Mouse (Mus musculus): ENCODE measurements around the gene Gpr149.

Gene Gpr149

DNA sequence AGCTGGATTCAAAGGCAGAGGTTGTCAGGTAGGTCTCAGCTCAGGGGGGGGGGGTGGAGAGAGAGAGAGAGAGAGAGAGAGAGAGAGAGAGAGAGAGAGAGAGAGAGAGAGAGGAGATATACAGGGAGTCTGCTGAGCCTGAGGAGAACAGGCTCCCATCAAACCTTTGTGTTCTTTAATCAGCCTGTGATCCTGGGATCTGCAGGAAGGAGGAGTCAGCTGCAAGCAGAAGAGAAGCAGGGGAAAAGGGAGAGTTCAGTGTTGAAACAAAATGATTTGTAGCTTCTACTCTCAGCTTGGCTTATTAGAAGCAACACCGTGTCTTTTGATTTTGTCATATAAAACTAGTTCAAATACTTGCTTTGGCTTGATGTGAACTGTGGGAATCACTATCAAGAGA is at the start of gene Gpr149:
Gene Gpr149, minus strand, starts transcription at position 168 of the 400 bp plus-strand sequence.
- in situ Hi-C loops (cut with MboI): no loop called here

DNA sequence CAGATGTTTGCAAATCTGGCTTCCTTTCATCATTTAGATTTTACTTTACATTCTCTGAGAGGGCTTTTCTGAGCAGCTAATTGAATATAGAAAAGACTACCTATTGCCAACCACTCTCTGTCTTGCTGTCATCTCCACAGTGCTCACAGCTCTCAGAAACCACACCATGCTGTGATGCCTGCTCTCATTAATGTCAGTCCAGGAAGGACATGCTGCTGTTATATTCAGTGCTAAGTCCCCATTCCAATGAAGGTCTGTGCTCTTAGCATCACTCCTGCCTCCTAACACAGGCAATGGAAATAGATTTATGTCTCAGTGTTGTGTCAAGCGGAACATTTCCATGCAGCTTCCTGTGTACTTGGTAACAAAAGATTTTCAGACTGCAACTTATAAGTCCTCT is 45.6 kb upstream of the Gpr149 start:
- in situ Hi-C loops (cut with MboI): no loop called here

- in situ Hi-C loops (cut with MboI): no loop called here
Measured at GRCm38 (mm10) chr3:62610861-62611260, 5.9 kb upstream of the Gpr149 start.

DNA sequence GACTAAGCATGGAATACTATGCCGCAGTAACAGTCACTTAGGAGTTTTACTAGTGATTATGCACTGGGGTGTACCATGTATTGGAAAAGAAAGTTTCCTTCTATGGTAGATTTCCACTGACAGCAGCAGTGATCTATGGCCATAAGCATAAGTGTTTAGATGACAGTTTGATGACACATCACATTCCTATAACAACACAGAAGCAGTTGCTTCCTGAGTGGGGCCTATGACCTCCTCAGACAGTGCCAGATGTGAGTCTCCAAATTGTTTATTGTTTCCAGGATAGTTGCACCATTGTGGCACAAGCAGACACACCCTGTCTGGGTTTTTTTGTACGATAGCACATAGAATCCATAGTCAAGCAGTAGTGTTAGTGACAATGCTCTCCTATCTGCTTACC is 991 bp upstream of the Gpr149 start:
- in situ Hi-C loops (cut with MboI): no loop called here

- in situ Hi-C loops (cut with MboI): no loop called here
Measured at GRCm38 (mm10) chr3:62604047-62604391, 921 bp downstream of the Gpr149 start.

DNA sequence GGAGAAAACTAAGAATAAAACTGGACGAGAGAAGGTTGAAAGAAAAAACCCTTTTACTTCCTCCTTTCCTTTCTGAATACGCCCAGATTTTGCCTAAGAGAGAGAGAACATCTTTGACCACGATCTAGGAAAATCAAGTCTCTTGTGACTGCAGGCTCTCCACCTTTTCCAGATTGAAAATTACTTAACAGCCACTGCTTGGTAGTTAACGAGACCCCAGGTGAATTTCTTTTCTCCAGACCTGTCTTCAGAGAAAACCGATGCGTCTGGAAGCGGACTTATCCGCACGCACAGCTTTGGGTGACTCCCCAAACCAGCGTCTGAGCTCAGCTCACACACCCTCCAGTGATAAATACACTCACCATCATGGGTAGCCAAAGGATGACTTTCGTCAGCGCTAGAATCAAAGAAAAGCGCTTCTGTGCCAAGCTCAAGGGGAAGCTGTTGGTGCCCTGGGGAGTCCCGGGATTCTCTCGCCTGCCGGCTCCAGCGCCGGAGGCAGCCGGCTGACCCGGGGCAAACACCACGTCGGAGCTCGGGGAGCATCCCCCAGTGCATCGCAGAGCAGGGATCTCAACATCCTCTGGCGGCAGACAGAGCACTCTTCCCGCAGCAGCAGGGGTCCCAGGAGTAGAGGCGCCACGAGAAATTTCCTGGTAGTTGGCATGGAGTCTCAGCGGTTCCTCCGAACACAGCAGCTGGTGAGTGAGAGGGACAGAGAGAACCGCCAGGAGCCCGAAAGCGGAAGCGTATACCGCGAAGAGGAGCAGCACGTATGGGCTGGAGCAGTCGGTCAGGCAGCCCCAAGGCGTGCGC is 1.5 kb downstream of the Gpr149 start:
- in situ Hi-C loops (cut with MboI): no loop called here

DNA sequence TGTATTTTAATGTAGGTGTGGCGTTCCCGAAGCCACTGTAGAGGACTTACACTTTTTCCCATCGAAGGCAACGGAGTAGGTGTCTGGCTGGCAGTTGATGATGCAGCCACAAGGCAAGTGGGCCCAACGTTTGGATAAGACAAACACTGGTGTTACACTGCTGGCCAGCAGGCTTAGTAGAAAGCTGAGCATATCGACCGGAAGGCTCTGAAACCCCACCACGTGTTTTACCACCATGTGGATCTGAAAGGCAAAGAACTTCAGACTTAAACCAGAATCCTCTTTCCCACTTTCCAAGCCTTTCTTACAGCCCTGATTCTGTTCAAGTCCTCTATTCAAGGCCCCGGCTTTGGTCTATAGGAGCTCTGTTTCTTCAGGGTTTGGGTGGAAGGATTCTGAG is 2.5 kb downstream of the Gpr149 start:
- in situ Hi-C loops (cut with MboI): no loop called here

GRCm38 (mm10) chr3:62594842-62595241 is 10.1 kb downstream of the Gpr149 start:
- in situ Hi-C loops (cut with MboI): no loop called here

DNA sequence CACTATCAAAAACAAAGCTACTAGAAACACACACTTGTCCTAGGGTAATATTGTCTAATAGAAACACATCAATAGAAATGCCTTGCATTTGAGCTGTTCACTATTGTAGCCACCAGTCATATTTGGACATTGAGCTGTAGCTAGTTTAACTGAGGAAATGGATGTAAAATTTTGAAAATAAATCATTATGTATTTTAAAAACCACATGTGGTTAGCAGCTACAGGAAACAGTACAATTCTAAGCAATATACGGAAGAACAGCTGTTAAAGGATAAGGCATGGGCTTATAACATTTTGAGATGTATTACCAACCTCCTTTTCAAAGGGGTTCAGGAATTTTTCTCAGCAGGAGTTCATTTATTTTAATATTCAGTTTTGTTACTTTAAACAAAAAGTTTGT is 19.9 kb downstream of the Gpr149 start:
- in situ Hi-C loops (cut with MboI): no loop called here

DNA sequence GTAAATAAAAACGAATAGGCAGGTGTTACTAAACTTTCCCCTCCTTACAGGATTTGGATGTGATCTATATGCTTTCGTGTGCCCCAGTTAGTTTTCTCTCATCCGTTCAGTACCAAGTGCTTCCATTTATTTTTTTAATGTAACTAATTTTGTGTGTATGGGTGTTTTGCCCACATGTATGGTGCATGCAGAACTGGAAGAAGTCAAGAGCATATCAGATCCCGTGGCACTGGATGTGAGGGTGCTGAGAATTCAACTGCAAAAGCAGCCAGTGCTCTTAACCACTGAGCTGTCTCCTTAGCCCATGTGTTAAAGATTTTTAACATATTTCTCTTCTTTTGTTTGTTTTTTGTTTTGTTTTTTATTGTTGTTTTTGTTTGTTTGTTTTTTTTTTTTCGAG is 77.3 kb downstream of the Gpr149 start:
- in situ Hi-C loops (cut with MboI): no loop called here

DNA sequence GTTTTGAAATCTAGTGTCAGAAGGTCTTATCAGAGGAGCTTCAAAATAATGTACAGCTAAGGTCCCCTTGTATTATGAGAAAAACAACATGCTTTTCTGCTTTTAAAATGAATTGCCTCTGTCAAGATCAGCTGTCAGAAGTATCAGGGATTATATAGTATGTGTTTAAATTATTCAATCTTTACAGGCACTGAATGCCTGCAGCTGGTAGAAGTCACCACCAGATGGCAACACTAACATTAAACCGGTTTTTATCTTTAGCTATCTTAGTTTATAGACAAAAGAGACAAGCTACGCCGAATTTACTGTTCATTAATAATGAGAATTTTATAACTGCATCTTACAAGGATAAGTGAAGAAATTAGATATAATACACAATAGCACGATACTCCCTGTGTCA is 77.8 kb downstream of the Gpr149 start:
- in situ Hi-C loops (cut with MboI): no loop called here

GRCm38 (mm10) chr3:62507206-62507647 is 97.7 kb downstream of the Gpr149 start:
- in situ Hi-C loops (cut with MboI): no loop called here

DNA sequence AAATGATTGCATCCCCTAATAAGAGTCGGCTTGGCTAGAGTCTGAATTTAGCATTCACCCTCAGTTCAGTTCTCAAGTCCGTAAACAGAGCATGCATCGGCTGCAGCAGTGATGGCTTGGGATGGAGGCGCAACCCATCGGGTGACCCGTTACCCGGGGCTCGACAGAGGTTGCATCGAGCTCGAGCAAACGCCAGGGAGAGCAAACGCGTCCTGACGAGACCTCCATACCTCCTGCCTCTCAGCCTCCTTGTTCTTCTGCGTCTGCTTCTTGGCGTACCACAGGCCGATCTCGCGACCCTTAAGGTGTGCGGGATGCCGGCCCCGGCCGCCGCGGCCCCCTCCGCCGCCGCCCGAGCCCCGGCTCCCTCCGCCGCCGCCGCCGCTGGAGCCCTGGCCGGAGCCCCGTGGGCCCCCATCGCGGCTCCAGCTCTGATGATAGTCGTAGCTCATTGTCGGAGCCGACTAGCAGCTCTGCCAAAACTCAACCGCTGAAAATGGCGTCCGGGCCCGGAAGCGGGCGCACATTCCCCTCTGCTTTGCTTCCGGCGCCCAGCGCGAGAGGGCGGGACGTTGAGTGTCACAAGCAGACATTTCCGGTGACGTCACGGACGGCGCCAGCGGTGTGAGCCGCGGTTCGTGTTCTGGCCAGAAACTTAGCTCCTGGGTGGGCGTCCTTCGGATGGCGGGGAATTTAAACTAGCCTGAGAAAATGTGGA is 98.3 kb downstream of the Gpr149 start, which contains the start of gene Dhx36:
Gene Dhx36, minus strand, starts transcription at position 517 of the 718 bp plus-strand sequence.
- in situ Hi-C loops (cut with MboI): no loop called here

GRCm38 (mm10) chr3:62505166-62505900 is 99.6 kb downstream of the Gpr149 start:
- in situ Hi-C loops (cut with MboI): no loop called here

DNA sequence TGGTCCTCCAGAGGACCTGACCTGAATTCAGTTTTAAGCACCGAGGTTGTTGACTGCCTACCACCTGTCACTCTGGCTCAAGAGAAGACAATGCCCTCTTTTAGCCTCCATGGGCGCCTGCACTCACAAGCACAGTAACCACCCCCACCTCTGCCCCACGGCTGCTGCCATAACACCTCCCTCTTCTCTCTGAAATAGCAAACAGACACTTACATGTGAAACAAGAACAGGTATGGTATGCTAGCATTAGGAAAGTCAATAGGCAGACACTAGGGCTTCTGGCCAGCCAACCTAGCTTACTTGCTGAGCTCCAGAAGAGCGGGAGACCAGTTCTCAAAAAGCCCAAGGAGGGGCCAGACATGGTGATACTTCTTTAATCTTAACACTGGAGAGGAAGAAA is 105.6 kb downstream of the Gpr149 start:
- in situ Hi-C loops (cut with MboI): no loop called here

- in situ Hi-C loops (cut with MboI): no loop called here
Measured at GRCm38 (mm10) chr3:62492568-62492967, 112.4 kb downstream of the Gpr149 start.

DNA sequence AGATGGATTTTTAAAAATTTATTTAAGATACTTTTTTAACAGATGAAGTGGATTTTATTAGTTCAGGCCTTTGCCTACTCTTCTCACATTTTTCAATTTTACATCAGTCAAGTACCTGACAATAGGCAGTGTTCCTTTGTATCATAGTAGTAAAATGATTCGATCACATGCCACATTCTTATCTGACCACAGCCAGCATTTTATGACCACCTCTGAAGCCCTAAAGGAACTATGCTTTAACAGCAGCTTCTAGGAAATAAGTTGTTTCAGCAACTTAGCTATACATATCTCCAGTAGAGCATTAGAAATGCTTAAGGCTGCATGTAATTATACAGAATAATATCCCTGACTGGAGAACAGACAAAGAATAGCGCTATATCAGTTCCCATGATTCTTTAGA is 120.6 kb downstream of the Gpr149 start:
- in situ Hi-C loops (cut with MboI): no loop called here

All from mature B cell (primary cell).